Mouse (Mus musculus): ENCODE measurements around the gene Tex14. TPM values are rescaled to one million over a fixed set of nuclear protein-coding genes. Genes with fewer than 3 reads are reported as not detected.
"Not testable (repeated sequence)": the region's sequence is repeated elsewhere in the genome, so short reads cannot be mapped to it uniquely, and the experiment has no call there.

Gene Tex14
- total RNA-seq, 2 experiments from 2014 or later = 0.34 to 1.0 TPM

DNA sequence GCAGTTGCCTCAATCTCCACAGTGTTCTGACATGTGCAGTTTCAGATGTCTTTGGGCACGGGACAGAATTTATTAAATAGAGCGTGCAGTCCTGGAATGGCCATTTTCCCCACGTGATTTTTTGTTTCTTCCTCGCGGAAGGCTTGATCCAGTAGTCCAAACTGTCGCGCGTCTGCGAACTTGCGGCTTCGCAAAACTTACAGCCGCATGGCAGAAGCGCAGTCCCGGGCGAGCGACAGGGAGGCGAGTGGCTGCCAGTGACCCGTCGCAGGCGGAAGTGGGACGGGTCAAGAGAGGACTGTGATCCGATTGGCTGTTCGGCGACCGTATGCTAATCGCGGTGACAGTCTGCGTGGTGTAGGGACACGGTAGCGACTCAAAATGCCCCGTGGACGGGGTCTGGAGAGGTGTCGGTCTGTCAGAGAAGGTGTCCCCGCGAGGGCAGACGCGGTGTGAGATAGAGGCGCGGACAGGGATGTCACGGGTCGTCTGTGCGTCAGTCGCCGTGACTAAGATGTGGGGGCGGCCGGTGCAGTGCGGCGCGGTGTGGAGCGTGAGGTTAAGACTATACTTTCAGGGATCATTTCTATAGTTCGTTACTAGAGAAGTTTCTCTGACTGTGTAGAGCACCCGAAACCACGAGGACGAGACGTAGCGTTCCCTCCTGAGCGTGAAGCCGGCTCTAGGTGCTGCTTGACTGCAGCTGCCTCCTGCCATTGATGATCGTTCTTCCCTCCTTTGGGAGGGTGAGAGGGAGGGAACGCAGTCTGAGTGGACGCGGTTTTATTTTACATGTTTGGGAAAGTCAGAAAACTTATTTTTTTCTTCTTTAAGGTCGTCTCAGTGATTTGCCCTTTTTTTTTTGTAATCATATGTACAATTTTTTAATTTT is 66.2 kb downstream of the Tex14 start:
- peak; percentile 16 to 34 for DNase-seq (ENCODE audit: low spot score in 2 of 2)

GRCm38 (mm10) chr11:87471699-87471997 is 66.8 kb downstream of the Tex14 start:
- DNase-seq (ENCODE audit: low spot score in 2 of 2) = not testable (repeated sequence)

- DNase-seq (ENCODE audit: low spot score in 2 of 2) = not testable (repeated sequence)
Measured at GRCm38 (mm10) chr11:87472058-87472457, 67.2 kb downstream of the Tex14 start.

GRCm38 (mm10) chr11:87479172-87479571 is 74.3 kb downstream of the Tex14 start:
- DNase-seq (ENCODE audit: low spot score in 2 of 2) = not testable (repeated sequence)

DNA sequence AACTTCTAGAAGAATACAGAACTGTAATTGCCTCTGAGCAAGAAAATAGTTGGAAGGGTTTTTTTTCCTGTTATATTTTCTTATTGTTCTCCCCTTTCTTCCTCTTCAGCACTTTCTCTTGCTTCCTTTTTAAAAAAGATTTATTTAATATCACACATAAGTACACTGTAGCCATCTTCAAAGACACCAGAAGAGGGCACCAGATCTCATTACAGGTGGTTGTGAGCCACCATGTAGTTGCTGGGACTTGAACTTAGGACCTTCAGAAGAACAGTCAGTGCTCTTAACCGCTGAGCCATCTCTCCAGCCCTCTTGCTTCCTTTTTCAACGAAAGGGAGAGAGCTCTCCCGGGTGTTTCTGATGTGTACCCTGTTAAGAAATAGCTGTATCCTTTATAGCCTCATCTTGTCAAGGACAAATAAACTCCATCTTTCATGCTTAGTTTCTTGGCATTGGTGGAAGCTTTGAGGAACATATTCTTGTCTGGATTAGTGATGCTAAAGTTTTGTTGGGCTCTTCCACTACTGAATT is 79.0 kb downstream of the Tex14 start:
- no peak for DNase-seq (ENCODE audit: low spot score in 2 of 2)

GRCm38 (mm10) chr11:87488948-87489347 is 84.1 kb downstream of the Tex14 start:
- DNase-seq (ENCODE audit: low spot score in 2 of 2) = no peak

DNA sequence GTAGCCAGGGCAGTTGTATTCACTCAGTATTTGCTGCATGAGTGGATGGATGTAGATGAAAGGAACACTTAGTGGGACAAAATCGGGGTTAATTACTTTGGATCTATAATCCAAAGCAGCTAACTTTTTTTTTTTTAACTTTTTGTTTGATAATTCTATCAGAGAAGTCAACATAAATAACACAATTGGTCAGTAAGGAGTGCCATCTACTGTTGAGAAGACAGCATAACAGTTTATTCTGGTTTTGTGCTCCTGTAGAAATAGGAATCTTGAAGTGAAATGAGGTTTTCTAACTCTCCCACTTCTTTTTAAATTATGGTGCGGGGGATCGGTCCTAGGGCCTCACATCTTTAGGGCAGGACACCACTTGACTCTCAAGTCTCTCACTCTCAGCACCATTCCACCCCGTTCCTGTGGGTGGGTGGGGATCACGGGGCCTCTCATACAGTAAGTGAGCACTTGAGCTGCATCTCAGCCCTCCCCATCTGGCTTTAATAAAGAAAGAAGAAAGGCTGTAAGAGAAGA is 99.9 kb downstream of the Tex14 start:
- no peak for DNase-seq (ENCODE audit: low spot score in 2 of 2)

GRCm38 (mm10) chr11:87506502-87506901 is 101.6 kb downstream of the Tex14 start:
- no peak for DNase-seq (ENCODE audit: low spot score in 2 of 2)

GRCm38 (mm10) chr11:87507043-87507442 is 102.2 kb downstream of the Tex14 start:
- DNase-seq (ENCODE audit: low spot score in 2 of 2) = no peak

GRCm38 (mm10) chr11:87519260-87519659 is 114.4 kb downstream of the Tex14 start:
- no peak for DNase-seq (ENCODE audit: low spot score in 2 of 2)

- no peak for DNase-seq (ENCODE audit: low spot score in 2 of 2)
Measured at GRCm38 (mm10) chr11:87523466-87523865, 118.6 kb downstream of the Tex14 start.

GRCm38 (mm10) chr11:87523967-87524366 is 119.1 kb downstream of the Tex14 start:
- no peak for DNase-seq (ENCODE audit: low spot score in 2 of 2)

DNA sequence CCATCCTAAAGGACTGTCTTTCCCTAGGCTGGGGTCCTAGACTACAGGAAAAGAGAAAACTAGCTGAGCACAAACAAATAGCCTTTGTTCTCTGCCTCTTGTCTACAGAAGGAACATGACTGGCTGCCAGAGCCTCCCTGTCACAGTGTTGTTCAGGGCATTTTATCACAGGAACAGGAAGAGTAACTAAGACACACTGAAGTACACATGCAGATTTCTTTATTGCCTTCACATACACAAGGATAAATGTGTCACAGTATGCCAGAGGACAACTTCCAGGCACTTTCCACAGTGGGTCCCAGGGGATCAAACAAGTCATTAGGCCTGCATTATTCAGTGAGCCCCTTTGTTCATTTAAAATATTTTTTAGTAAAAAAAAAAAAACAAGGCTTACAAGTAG is 119.9 kb downstream of the Tex14 start:
- no peak for DNase-seq (ENCODE audit: low spot score in 2 of 2)

DNA sequence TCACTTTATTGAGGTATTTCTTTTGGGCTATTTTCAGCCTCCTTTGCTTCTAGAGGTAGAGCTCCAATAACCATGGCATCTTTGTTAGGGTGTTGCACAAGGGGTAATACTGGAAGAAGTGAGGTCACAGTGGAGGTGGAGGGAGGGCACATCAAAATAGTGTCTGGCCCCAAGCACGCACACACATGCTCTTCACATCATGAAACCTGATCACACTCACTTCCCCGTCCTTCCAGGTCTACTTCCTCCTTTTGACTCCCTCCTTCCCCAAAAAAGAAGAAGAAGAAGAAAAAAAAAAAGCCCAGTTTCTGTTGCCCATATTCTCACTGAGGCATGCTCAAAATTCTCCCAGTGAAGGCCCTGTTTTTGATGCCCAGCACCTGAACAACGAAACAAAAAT is 122.5 kb downstream of the Tex14 start:
- no peak for DNase-seq (ENCODE audit: low spot score in 2 of 2)

- no peak for DNase-seq (ENCODE audit: low spot score in 2 of 2)
Measured at GRCm38 (mm10) chr11:87527990-87528389, 123.1 kb downstream of the Tex14 start.

DNA sequence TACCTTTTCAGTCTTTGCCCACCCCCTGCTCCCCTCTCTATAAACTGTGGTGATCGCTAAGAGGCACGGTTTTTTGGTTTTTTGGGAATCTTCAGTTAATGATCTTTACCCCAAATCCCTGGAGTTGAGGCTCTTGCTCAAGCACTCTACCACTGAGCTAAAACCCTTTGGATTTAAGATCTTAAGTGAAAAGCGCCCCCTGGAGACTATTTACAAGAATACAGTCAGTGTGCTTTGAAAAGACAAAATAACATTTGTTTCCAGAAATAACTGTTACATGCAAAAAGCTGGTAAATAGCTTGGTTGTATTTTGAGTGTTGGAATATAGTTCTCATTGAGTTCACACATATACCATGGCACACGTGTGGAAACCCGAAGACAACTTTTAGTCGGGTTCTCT is 126.8 kb downstream of the Tex14 start:
- no peak for DNase-seq (ENCODE audit: low spot score in 2 of 2)

DNA sequence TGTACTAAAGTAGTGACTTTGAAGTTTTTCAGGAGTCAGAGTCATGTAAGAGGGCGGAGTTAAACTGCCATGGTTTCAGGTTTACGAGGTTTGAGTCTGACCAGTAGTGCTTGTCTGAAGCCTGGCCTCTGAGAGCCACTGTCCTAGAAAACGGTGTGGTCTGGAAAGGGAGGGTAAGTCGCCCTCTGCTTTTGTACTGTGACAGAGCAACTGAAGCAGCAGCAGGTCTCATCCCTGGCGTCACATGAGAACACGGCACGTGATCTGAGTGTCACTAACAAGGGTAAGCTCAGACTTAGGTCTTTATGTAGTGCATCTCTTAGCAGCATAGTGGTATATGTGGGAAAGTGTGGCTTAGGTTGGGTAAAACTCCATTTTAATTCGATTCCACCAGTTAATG is 137.4 kb downstream of the Tex14 start:
- no peak for DNase-seq (ENCODE audit: low spot score in 2 of 2)

GRCm38 (mm10) chr11:87542906-87543305 is 138.0 kb downstream of the Tex14 start:
- DNase-seq (ENCODE audit: low spot score in 2 of 2) = no peak

DNA sequence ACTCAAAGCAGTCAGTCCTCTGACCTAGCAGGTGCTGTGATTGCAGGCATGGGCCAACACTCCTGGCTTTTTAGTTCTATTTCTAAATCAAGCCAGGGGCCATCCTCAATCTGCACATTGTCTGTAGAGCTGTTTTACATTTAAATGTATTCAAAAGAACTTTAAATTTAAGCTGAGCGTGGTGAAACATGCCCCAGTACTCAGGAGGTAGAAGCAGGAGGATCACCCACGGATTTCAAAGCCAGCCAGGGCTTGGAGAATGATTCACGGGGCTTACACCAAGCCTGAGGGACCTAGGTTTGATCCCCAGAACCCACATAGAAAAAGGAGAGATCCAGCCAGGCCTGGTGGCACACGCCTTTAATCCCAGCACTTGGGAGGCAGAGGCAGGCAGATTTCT is 148.5 kb downstream of the Tex14 start:
- no peak for DNase-seq (ENCODE audit: low spot score in 2 of 2)

GRCm38 (mm10) chr11:87554386-87554785 is 149.5 kb downstream of the Tex14 start:
- DNase-seq (ENCODE audit: low spot score in 2 of 2) = no peak

DNA sequence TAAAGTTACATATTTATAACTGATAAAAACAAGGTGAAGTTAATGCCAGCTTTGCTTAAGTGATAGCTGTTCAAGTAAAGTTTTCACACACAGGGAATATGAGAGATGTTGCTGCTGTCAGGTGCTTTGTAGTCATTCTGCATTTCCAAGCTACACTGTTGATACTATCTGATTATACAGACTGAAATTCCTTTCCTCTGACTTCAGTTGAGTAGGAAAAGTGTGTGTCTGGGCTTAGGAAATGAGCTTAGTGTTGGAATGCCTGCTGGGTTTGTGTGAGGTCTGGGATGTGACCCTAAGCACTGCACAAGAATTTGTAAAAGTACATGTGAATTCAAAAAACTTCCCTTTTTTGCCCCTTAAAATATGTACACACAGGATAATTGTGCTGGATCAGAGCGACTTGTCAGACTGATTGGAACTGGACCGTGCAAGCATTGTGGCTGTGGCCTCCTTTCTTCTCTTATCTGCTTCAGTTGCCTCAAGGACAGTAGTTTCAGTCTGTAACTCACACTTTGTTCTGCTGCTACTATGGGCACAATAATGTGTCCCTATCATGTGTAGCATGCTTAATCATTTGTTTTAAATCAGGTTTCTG is 150.3 kb downstream of the Tex14 start:
- no peak for DNase-seq (ENCODE audit: low spot score in 2 of 2)

DNA sequence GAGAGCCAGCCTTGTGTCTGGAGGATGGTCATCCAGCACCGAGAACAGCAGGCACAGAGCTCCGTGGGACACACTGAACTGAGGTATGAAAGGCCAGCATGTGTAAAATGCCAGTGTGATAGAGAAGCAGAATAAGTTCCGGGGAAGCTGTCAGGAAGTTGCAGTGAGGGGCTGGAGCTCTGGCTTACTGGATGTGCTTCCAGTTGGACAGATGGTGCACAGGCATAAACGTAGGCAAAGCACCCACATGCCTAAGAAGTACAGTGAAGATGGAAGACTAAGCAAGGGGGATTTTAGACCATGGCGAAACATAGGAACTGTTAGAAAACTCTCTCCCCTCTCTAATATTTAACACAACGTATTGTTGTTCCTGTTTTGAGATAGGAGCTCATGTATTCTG is 156.3 kb downstream of the Tex14 start:
- DNase-seq (ENCODE audit: low spot score in 2 of 2) = no peak

All from adrenal gland, postnatal 4 days (tissue).